Mouse (Mus musculus) liver, postnatal 0 days (tissue): ENCODE data around the gene Dgki.

ENCODE experiments used
- CTCF ChIP-seq: sonication (generic); IDR thresholded peaks from 2 replicates; pipeline ENCODE4 v1.5.1; 2016; ENCODE audit warnings: antibody characterized with exemption, low read depth
- EP300 ChIP-seq: IDR thresholded peaks from 2 replicates; pipeline ENCODE4 v1.6.1; 2016; ENCODE audit warnings: antibody characterized with exemption, low read depth, mild to moderate bottlenecking

DNA sequence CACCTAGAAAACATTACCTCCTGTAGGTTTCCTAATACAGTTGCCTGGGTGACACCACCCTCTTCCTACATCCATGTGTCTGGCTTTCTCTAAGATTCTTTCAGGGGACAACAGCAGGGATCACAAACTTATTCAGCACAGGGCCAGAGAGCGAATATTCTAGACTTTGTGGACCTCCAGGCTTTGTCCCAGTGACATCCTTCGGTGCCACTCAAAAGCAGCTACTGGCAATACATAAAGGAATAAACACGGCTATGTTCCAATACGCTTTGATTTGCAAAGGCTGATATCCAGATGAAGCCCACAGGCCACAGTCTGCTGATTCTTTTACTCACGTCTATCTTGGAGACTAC lies 57.2 kb downstream of the Dgki start:
- TF ChIP-seq CTCF (no peak), EP300 (no peak)
